Mouse (Mus musculus): ENCODE results near the gene Il22ra2.

GRCm38 (mm10) chr10:19580660-19581059 is 41.1 kb upstream of the Il22ra2 start:
- TF ChIP-seq USF1 (IDR thresholded peaks at IDR 0.05; ENCODE audit: low read depth): no peak
- no peak for TF ChIP-seq CTCF (IDR thresholded peaks at IDR 0.05; ENCODE audit: control insufficient read depth, insufficient read depth, insufficient read length)
- TF ChIP-seq MYOG (IDR thresholded peaks at IDR 0.05; ENCODE audit: control insufficient read depth, extremely low read depth, insufficient read length): no peak
- TF ChIP-seq MYOD1 (IDR thresholded peaks at IDR 0.05; ENCODE audit: control insufficient read depth, insufficient read length, low read depth): no peak
- TF ChIP-seq MAX (IDR thresholded peaks at IDR 0.05): no peak
- no peak for TF ChIP-seq CEBPB (IDR thresholded peaks at IDR 0.05; ENCODE audit: low read depth)

All from C2C12 (cell line).